Mouse (Mus musculus): Measurements from ENCODE around the gene Olfr293.

Gene Olfr293

GRCm38 (mm10) chr7:86648761-86649160 lies at the start of gene Olfr293:
Gene Olfr293, plus strand, starts transcription at chr7:86649061.
- no peak for DNase-seq

- DNase-seq: no peak
Measured at GRCm38 (mm10) chr7:86616543-86616942, 32.3 kb upstream of the Olfr293 start, which contains the start of gene Olfr294. Gene Olfr294, minus strand, starts transcription at chr7:86616643.

DNA sequence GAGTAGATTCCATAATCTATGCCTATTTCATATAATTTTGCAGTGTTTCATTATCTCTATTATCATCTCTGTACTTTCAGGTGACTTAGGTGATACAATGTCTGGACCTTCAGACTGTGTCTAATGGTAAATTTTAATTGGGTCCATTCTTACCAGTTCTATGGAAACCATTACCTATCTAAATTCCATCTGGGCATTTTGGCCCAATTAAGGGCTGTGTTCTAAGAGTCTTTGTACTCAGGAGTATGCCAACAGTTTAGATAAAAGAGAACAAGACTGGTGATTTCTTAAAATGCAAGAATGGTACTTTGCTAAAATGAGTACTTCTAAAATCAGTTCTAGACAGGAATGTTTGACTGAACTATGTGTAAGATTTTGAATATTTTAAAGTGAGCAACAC lies 39.2 kb downstream of the Olfr293 start, which contains the start of gene Olfr292:
Olfr292 (plus strand) TSS at position 301 of the 400 bp plus-strand sequence.
- no peak for DNase-seq

All from lung, postnatal 10 days (tissue).